Mouse (Mus musculus) ES-Bruce4 (cell line): ENCODE data around the gene Frmd5.

Experiments
- CTCF ChIP-seq: IDR thresholded peaks from one replicate; pipeline ENCODE4 v1.8.1; 2011; ENCODE audit warnings: low read depth, low read length
- POLR2A ChIP-seq: IDR thresholded peaks from one replicate; pipeline ENCODE4 v1.8.1; 2011; ENCODE audit warnings: low read length; ENCODE audit not compliant: insufficient read depth

- no peak for TF ChIP-seq CTCF
- no peak for TF ChIP-seq POLR2A
Measured at GRCm38 (mm10) chr2:121675136-121675535, 131.8 kb downstream of the Frmd5 start.
